Mouse (Mus musculus) frontal cortex, postnatal 10 days (tissue): ENCODE data around the gene Laptm4a.
A peak's percentile ranks its signal among the peaks of the same experiment; 100 is the strongest.
"Not testable (repeated sequence)": the region's sequence is repeated elsewhere in the genome, so short reads cannot be mapped to it uniquely, and the experiment has no call there.

Source experiments
- DNase-seq, 2 experiments: peaks; one replicate each; pipeline ENCODE4 v3.0.0; 2022; ENCODE audit warnings: low spot score in 2 of 2, mixed read lengths in 1 of 2

The Laptm4a gene

GRCm38 (mm10) chr12:8912860-8913685 lies 8.4 kb upstream of the Laptm4a start:
- DNase-seq = no peak

GRCm38 (mm10) chr12:8913701-8914340 lies 7.6 kb upstream of the Laptm4a start:
- no peak for DNase-seq

DNA sequence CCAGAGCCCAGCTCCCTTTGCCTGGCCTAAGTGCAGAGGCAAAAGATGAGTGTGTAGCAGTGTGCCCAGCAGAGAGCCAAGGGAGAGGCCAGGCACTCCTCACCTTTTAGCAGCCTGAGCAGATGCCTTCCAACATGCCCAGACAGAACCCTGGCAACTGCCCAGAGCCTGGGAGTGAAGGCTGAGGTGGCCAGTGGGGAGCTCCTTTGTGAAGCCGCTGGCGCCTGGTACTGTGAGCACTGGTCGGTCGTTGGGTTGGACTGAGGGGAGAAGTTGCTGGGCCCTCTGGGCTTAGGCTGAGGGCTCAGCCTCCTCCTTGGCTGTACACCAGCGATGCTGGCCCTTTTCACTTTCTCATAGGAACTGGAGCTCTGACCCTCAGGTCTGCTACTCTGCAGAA lies 5.1 kb upstream of the Laptm4a start:
- peak in 1 of 2 experiments; percentile 42 for DNase-seq

DNA sequence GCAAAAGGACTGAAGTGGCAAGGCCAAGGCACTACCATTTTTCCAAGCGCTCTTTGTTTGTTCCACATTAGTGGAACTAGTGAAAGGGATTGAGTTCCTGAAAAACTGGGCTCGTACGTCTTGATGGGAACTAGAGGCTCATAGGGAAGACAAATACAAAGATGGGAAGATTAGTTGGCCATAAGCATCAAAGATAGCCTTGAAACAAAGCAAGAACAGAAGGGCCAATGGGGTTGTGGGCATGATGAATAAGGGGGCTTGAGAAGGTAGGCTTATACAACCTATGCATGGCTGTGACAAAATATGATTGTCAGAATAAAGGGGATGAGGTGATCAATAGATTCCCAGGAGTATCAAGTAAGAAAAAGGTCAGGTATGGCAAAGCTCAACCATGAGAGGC lies 2.2 kb upstream of the Laptm4a start:
- DNase-seq = no peak

- DNase-seq = no peak
Observed at GRCm38 (mm10) chr12:8920996-8921393, 469 bp upstream of the Laptm4a start.

DNA sequence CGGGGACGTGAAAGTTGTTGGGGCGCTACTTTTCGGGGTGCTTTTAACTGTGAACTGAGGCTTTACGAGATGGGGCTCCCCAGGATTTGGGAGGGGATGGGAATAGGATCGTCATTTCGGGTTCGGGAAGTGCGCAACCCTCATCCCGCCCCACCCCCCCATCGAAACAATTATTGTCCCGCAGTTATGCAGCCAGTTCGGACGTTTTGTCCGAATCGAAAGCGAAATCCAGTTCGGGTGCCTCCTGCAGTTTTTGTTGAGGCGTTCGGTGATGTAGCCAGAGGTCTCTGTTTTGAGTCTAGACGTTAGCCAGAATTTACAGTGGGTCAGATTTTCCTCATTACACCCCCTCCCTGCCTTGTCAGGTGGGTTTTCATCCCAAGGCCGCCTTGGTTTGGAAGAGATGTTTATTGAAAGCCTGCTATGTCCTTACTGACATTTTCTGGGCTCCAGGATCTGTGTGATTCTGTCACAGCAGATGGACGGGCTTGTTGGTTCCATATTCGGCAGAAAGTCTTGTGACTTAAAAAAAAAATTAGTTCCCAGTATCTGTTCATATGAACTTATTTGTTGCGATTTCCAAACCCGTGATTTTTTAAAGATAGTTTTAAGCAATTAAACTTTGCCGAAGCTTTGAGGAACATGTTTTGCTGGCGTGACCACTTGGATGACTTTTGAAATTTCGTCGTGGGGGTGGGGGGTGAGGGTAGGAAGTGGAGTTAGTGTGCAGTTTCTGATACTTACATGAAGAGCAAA lies 1.1 kb downstream of the Laptm4a start:
- DNase-seq = peak in 1 of 2 experiments; percentile 23

DNA sequence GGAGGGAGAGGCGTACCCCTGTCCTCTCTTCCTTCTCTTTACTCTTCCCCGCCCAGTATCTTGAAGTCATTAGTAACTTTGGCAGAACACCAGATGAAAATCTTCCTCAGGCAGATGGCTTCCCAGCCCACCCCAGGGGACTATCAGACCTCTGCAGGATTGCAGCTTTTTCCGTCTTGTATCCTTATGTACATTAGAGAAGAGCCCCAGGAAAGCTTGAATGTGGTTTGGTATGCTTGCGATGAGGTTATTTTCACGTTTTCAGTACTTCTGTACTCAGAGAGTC lies 1.6 kb downstream of the Laptm4a start:
- peak in 1 of 2 experiments; percentile 25 for DNase-seq

DNA sequence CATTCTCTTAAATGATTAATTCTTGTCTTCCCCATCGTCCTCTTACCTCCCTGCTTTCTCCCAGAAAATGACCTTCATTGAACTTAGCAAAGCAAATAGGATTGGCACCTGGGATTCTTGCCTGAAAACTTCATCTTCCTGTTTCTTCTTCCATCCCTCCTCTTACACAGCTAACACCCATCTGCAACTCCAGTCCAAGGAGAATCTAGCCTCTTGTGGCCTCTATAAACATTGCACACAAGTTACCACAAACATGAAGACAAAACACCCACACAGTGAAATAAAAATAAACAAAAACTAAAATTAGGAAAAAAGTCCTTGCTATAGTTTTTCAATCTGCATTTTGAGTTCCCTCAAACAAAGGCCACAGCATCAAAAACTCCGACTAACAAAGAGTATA lies 2.1 kb downstream of the Laptm4a start:
- no peak for DNase-seq

DNA sequence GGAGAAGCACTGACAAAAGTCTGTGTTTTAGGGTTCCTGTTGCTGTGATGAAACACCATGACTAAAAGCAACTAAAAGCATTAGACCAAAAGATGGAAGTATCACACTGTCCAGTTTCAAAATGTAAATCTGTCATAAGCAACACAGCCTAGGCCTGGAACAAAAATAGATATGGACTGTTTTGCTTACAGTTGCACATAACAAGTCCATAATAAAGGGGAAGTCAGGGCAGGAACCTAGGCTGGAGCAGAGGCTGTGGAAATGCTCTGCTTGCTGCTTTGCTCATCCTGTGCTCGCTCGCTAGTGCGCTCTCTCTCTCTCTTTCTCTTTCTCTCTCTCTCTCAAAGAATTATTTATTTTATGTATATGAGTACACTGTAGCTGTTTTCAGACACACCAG lies 6.2 kb downstream of the Laptm4a start:
- DNase-seq = no peak

GRCm38 (mm10) chr12:8928766-8929165 lies 7.3 kb downstream of the Laptm4a start:
- DNase-seq = no peak

- no peak for DNase-seq
Observed at GRCm38 (mm10) chr12:8931083-8931482, 9.6 kb downstream of the Laptm4a start.

DNA sequence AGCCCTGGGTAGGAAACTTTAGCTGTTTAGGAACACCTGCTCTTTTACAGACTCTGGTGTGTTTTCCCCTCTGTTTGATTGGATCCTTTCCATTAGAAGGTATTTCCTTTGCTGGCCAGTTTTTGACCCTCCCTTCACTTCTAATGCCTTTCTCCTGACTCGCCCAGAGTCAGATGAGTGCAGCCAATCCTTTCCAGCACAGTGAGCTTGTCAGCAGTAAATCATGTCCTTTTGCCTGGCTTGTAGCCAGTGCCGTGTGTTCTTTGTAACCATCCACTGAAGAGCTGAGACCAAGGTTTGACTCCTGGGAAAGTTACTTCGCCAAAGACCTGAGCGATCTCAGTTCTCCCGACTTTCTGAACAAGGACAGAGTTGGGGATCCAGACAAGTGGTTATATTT lies 13.9 kb downstream of the Laptm4a start:
- DNase-seq = no peak

DNA sequence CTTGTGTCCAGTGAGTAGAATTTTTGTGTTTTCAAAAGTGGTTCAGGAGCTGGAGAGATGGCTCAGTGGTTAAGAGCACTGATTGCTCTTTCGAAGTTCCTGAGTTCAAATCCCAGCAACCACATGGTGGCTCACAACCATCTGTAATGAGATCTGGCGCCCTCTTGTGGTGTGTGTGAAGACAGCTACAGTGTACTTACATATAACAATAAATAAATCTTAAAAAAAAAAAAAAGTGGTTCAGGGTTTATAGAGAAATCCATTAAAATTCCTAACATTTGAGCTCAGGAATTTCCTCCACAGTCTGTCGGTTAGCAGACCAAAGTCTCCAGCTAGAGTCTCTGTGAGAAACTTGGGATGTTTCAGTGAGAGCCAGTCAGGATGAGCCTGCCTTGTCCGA lies 14.7 kb downstream of the Laptm4a start:
- not testable (repeated sequence) for DNase-seq

GRCm38 (mm10) chr12:8939490-8939889 lies 18.0 kb downstream of the Laptm4a start:
- DNase-seq = no peak

DNA sequence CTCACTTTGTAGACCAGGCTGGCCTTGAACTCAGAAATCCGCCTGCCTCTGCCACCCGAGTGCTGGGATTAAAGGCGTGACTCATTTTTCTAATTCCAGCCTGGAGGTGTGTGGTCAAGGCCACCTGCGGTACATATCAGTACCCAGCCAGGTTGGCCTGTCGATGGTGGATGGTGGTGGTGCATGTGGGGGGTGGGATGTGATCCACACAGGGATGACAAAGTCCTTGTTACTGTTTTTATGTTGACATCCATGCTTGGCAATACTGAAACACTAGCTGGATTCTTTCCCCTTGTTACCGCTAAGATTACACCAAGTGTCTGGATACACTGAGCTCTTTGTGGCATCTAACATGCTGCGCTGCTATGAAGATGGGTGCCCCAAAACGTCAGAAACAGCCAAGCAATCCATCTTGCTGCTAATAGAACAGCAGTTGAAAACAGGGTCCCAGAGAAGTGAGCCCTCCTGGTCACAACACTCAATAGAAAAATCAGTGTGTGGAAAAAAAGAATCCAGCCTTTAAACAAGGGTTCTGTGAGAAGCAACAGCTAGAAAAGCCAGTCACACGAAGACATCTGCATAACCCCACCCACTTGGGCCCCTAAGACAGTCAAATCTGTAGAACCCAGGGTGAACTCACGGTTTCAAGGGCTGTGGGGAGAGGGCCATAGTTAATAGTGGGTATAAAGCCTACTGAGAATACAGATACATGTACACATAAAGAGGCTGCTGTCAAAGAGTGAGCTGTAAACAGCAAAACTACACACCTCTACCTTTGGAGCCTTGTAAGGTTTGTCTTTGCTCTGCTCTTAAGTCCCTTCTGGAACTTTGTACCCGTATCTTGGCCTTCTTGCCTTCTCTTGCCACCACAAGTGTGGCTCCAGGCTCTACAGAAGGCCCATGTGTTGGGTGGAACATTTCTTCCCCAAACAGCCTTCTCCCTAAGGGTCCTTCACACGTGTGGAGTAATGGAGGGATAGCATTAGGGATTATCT lies 18.8 kb downstream of the Laptm4a start:
- DNase-seq = no peak

- DNase-seq = no peak
Observed at GRCm38 (mm10) chr12:8941131-8941615, 19.7 kb downstream of the Laptm4a start.

DNA sequence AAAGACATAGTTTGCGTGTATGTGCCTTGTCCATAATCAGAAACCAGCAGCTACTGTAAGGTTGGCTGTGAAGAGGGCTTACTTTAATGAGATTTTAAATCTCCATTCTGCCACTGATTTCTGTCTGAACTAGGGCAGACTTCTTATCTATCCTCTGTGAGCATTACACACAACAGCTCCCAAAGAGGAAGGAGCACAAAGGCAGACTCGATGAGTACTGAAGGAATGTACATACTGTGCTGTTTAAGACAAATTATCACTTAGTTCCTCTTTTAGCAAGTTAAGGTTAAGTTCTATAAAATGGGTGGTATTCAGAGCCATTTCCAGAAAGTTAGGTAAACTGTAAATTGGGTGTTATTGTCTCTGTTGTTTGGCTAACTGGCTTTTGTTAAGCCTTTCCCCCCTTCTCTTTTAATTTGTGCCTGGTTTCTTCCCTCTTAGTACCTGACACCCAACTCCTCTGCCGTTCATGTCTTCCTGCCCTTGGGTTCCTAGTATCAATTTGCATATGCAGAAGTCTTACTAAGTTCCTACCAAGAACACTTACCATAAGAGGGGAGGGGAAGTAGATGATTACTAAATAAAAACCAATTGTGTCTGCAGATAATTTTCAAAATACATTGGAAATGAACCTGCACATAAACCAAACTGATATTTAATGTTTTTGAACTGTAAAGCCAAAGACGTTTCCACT lies 20.4 kb downstream of the Laptm4a start:
- DNase-seq = no peak

DNA sequence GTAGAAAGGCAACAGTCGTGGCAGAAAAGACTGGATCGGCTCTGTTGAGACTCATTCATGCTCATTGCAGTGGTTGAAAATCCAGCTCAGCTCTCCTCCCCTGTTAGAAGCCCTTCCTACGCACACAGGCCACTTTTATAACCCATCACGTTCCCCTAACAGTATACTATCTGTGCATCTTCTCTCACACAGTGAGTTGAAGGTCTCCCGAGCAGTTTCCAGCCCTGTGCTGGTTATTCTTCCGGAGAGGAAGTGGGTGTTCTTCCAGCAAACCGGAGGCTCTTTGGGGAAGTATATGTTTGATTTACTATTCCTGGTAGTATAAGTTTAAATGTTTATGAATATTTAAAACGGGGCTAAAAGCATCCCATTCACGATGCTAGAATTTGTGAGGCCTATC lies 25.7 kb downstream of the Laptm4a start:
- DNase-seq = no peak

DNA sequence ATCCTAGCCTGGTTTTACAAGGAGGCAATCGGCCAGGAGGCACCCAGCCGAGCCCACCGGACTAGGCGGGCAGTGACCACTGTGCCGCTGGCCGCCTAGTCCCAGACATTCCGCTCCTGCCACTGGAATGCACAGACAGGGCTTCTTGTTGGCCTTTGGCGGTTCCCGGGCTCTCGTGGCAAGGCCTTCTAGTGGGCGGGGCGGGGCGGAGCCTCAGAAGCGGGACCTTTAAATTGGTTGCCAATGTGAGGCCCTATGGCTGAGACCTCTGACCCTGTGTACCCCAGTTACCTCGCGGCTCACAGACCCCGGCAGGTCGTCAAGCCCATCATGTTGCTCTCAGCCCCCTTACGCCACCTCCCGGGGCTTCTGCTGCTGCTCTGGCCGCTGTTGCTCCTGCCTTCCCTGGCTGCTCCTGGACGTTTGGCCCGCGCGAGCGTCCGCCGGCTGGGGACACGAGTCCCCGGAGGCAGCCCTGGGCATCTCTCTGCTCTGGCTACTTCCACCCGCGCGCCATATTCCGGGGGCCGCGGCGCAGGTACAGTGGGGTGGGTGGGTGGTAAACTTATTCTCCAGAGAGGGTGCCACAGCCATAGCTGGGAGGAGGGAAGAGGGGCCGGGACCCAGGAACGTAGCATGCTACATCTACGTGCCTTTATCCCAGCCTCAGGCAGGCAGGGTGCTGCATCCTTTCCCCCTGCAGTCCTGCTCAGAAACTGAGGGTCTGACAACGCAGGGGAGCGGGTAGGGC lies 26.4 kb downstream of the Laptm4a start, which contains the start of gene Matn3:
Gene Matn3, plus strand, starts transcription at position 216 of the 751 bp plus-strand sequence.
- DNase-seq = peak in 1 of 2 experiments; percentile 39

DNA sequence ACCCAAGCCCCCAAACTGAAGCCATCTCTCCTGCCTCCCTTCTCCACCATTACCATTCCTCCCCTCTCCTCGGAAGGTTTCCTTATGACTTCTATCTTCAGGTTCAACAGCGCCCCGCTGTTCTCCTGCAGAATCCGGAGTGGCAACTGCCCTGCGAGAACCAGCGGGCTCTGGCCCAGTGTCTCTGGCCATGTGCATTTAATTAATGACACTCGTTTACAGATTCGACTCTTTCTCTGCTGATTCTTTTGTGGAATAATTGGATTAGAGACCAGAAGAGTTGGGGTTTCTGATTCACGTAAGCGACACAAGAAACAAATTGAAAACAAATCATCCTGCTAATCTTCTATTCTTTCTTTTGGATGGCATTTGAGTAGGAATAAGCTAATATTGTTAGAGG lies 31.7 kb downstream of the Laptm4a start:
- no peak for DNase-seq
